Mouse (Mus musculus): ENCODE measurements around the gene Pdzd2. TPM values are rescaled to one million over a fixed set of nuclear protein-coding genes. Genes with fewer than 3 reads are reported as not detected.

Gene Pdzd2
- polyA plus RNA-seq, 1 experiment: 2.4 TPM

- no peak overlapping the region for H3K4me3 ChIP-seq (ENCODE audit: low read depth, low read length)
- WGBS: 89% methylated on average over 6 of the region's 6 CpGs
- H3K27me3 ChIP-seq (ENCODE audit: control insufficient read depth, insufficient read depth, low read length): no peaks in the 10 kb centered on the region
- H3K27ac ChIP-seq (ENCODE audit: insufficient read depth, low read depth, low read length): no peak overlapping the region
- no peak for TF ChIP-seq POLR2A (IDR thresholded peaks at IDR 0.05; ENCODE audit: low read depth, low read length)
- TF ChIP-seq CTCF (IDR thresholded peaks at IDR 0.05; ENCODE audit: extremely low read depth, insufficient read length, insufficient replicate concordance, low read depth, low read length): no peak
- peaks cover 11% of the 10 kb centered on the region for H3K36me3 ChIP-seq (ENCODE audit: control insufficient read depth, insufficient read depth, low read length)
- H3K4me1 ChIP-seq (ENCODE audit: control insufficient read depth, insufficient read depth, insufficient read length, low read length): peaks cover 20% of the 10 kb centered on the region
Observed at GRCm38 (mm10) chr15:12362701-12363040, 377.1 kb downstream of the Pdzd2 start.

GRCm38 (mm10) chr15:12362001-12362700 is 377.6 kb downstream of the Pdzd2 start:
- Histone ChIP-seq H3K27ac (ENCODE audit: insufficient read depth, low read depth, low read length) (no peak overlapping the region), H3K36me3 (ENCODE audit: control insufficient read depth, insufficient read depth, low read length) (peaks cover 11% of the 10 kb centered on the region), H3K4me1 (ENCODE audit: control insufficient read depth, insufficient read depth, insufficient read length, low read length) (peaks cover 21% of the 10 kb centered on the region), H3K27me3 (ENCODE audit: control insufficient read depth, insufficient read depth, low read length) (no peaks in the 10 kb centered on the region), H3K4me3 (ENCODE audit: low read depth, low read length) (no peak overlapping the region)
- no peak for TF ChIP-seq POLR2A (IDR thresholded peaks at IDR 0.05; ENCODE audit: low read depth, low read length)
- TF ChIP-seq CTCF (IDR thresholded peaks at IDR 0.05; ENCODE audit: extremely low read depth, insufficient read length, insufficient replicate concordance, low read depth, low read length): no peak
- WGBS: 85% methylated on average over 14 of the region's 14 CpGs

- Histone ChIP-seq H3K36me3 (ENCODE audit: control insufficient read depth, insufficient read depth, low read length) (peaks cover 14% of the 10 kb centered on the region), H3K27me3 (ENCODE audit: control insufficient read depth, insufficient read depth, low read length) (no peaks in the 10 kb centered on the region), H3K4me3 (ENCODE audit: low read depth, low read length) (no peak overlapping the region), H3K4me1 (ENCODE audit: control insufficient read depth, insufficient read depth, insufficient read length, low read length) (peaks cover 12% of the 10 kb centered on the region; the same call in 1 of the 2 replicates), H3K27ac (ENCODE audit: insufficient read depth, low read depth, low read length) (no peak overlapping the region)
- WGBS: 85% methylated on average over 19 of the region's 19 CpGs
- TF ChIP-seq POLR2A (IDR thresholded peaks at IDR 0.05; ENCODE audit: low read depth, low read length) (no peak), CTCF (IDR thresholded peaks at IDR 0.05; ENCODE audit: extremely low read depth, insufficient read length, insufficient replicate concordance, low read depth, low read length) (no peak)
Observed at GRCm38 (mm10) chr15:12360519-12361212, 379.1 kb downstream of the Pdzd2 start.

GRCm38 (mm10) chr15:12358384-12358783 is 381.3 kb downstream of the Pdzd2 start:
- no peak overlapping the region for H3K4me3 ChIP-seq (ENCODE audit: low read depth, low read length)
- H3K36me3 ChIP-seq (ENCODE audit: control insufficient read depth, insufficient read depth, low read length): peaks cover 27% of the 10 kb centered on the region
- no peaks in the 10 kb centered on the region for H3K27me3 ChIP-seq (ENCODE audit: control insufficient read depth, insufficient read depth, low read length)
- no peak for TF ChIP-seq POLR2A (IDR thresholded peaks at IDR 0.05; ENCODE audit: low read depth, low read length)
- TF ChIP-seq CTCF (IDR thresholded peaks at IDR 0.05; ENCODE audit: extremely low read depth, insufficient read length, insufficient replicate concordance, low read depth, low read length): no peak
- 95% methylated on average over 5 of the region's 5 CpGs for WGBS
- no peak overlapping the region for H3K27ac ChIP-seq (ENCODE audit: insufficient read depth, low read depth, low read length)
- H3K4me1 ChIP-seq (ENCODE audit: control insufficient read depth, insufficient read depth, insufficient read length, low read length): peaks cover 8% of the 10 kb centered on the region; the same call in 1 of the 2 replicates

GRCm38 (mm10) chr15:12357459-12357858 is 382.3 kb downstream of the Pdzd2 start:
- TF ChIP-seq CTCF (IDR thresholded peaks at IDR 0.05; ENCODE audit: extremely low read depth, insufficient read length, insufficient replicate concordance, low read depth, low read length) (no peak), POLR2A (IDR thresholded peaks at IDR 0.05; ENCODE audit: low read depth, low read length) (no peak)
- Histone ChIP-seq H3K4me1 (ENCODE audit: control insufficient read depth, insufficient read depth, insufficient read length, low read length) (peaks cover 8% of the 10 kb centered on the region; the same call in 1 of the 2 replicates), H3K27ac (ENCODE audit: insufficient read depth, low read depth, low read length) (peak overlapping the region; percentile 70), H3K4me3 (ENCODE audit: low read depth, low read length) (no peak overlapping the region), H3K27me3 (ENCODE audit: control insufficient read depth, insufficient read depth, low read length) (no peaks in the 10 kb centered on the region), H3K36me3 (ENCODE audit: control insufficient read depth, insufficient read depth, low read length) (peaks cover 33% of the 10 kb centered on the region)

GRCm38 (mm10) chr15:12355907-12356306 is 383.8 kb downstream of the Pdzd2 start:
- Histone ChIP-seq H3K4me1 (ENCODE audit: control insufficient read depth, insufficient read depth, insufficient read length, low read length) (peaks cover 8% of the 10 kb centered on the region; the same call in 1 of the 2 replicates), H3K27me3 (ENCODE audit: control insufficient read depth, insufficient read depth, low read length) (no peaks in the 10 kb centered on the region), H3K4me3 (ENCODE audit: low read depth, low read length) (no peak overlapping the region), H3K36me3 (ENCODE audit: control insufficient read depth, insufficient read depth, low read length) (peaks cover 43% of the 10 kb centered on the region), H3K27ac (ENCODE audit: insufficient read depth, low read depth, low read length) (peak overlapping the region; percentile 71)
- 76% methylated on average over 7 of the region's 7 CpGs for WGBS
- TF ChIP-seq POLR2A (IDR thresholded peaks at IDR 0.05; ENCODE audit: low read depth, low read length): no peak

GRCm38 (mm10) chr15:12355261-12355660 is 384.5 kb downstream of the Pdzd2 start:
- 77% methylated on average over 6 of the region's 6 CpGs for WGBS
- Histone ChIP-seq H3K36me3 (ENCODE audit: control insufficient read depth, insufficient read depth, low read length) (peaks cover 39% of the 10 kb centered on the region), H3K27me3 (ENCODE audit: control insufficient read depth, insufficient read depth, low read length) (no peaks in the 10 kb centered on the region), H3K4me3 (ENCODE audit: low read depth, low read length) (no peak overlapping the region), H3K27ac (ENCODE audit: insufficient read depth, low read depth, low read length) (peak overlapping the region; percentile 71), H3K4me1 (ENCODE audit: control insufficient read depth, insufficient read depth, insufficient read length, low read length) (peaks cover 8% of the 10 kb centered on the region; the same call in 1 of the 2 replicates)
- no peak for TF ChIP-seq CTCF (IDR thresholded peaks at IDR 0.05; ENCODE audit: extremely low read depth, insufficient read length, insufficient replicate concordance, low read depth, low read length)
- no peak for TF ChIP-seq POLR2A (IDR thresholded peaks at IDR 0.05; ENCODE audit: low read depth, low read length)
